Mouse (Mus musculus) C3H10T1/2 (cell line): ENCODE data around the gene Mycbp2. TPM values are rescaled to one million over a fixed set of nuclear protein-coding genes. Genes with fewer than 3 reads are reported as not detected.

Experiments
- polyA plus RNA-seq, 2 experiments: library from polyadenylated mRNA; unstranded; fragments of >200 nt; fragmentation: generic; extraction: Trizol; gene quantifications; one replicate each; pipeline ENCODE4 v1.2.1; 2012; ENCODE audit warnings: missing spikeins in 2 of 2

Gene Mycbp2
- 1 to 10 TPM in 1 of 2 experiments, under 1 TPM in 1; 0.70 to 8.7 TPM for polyA plus RNA-seq

GRCm38 (mm10) chr14:103346729-103347505 lies at the start of gene Mycbp2:
Gene Mycbp2, minus strand, starts transcription at chr14:103346814.

DNA sequence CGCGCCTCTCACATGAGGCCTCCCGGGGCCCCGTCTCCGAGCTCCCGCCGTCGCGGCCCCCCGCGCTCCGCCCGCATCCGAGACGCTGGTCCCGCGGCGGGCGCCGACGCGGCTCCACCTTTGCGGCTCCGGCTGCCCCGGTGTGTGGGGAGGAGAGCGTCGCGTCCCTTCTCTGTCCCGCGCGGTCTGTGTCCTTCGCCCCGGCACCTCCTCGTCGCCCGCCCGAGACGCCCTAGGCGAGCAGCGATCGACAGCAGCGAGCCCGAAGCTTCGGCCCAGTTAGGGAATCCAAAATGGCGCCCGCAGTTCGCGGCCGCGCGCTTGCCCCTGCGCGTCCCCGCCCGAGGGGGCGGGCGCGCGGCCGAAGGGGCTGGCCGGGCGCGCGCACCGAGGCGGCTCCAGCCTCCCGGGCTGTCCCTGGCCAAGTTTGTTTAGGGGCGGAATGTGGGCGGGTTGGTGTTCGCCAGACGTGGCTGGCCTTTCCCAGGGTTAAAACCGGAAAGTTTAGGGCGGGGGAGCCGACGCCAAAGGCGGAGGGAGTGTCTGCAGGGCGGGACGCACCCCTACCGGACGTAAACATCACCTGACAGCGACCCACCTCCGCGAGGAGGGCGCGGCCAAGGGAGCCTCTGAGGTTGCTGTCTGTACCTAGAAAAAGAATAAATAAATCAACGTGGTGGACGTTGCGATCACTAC lies 247.2 kb downstream of the Mycbp2 start, which contains the start of gene Fbxl3:
TSS of gene Fbxl3 (minus strand) at position 329 of the 696 bp plus-strand sequence.

GRCm38 (mm10) chr14:103069864-103070611 lies 276.6 kb downstream of the Mycbp2 start, which contains the start of gene Cln5:
Gene Cln5, plus strand, starts transcription at chr14:103070216.

Other genes with a start within 250 kb of the Mycbp2 start
- gene Fbxl3, start 247.2 kb downstream of the Mycbp2 start, polyA plus RNA-seq: 1 to 10 TPM in 1 of 2 experiments, under 1 TPM in 1; 0.57 to 7.8 TPM
- gene Scel, start 166.5 kb upstream of the Mycbp2 start, polyA plus RNA-seq: not detected